Mouse (Mus musculus): ENCODE results near the gene Tesc.

GRCm38 (mm10) chr5:118099870-118100478, 72.4 kb downstream of the Tesc start:
- TF ChIP-seq POLR2A (IDR thresholded peaks at IDR 0.05; ENCODE audit: low read depth, low read length): no peak
- no peak for TF ChIP-seq CTCF (IDR thresholded peaks at IDR 0.05; ENCODE audit: extremely low read depth, insufficient read depth, insufficient read length, insufficient replicate concordance)

Measured in spleen, adult 2 months (tissue).